Mouse (Mus musculus) forebrain, embryonic 14.5 days (tissue): ENCODE data around the gene Krtap4-16. TPM values are rescaled to one million over a fixed set of nuclear protein-coding genes. Genes with fewer than 3 reads are reported as not detected.
"Not testable (repeated sequence)": the region's sequence is repeated elsewhere in the genome, so short reads cannot be mapped to it uniquely, and the experiment has no call there.

Experiments
- ATAC-seq: fragments of 200-750 bp; cut with Nextera tagmentation; 2 replicates; pipeline ENCODE4 v1.8.0; 2017; ENCODE audit warnings: mild to moderate bottlenecking, moderate library complexity
- DNase-seq: peaks from one replicate; pipeline ENCODE4 v3.0.0-alpha.2; 2015; ENCODE audit warnings: low spot score
- H3K27ac ChIP-seq: fragments of 300-500 bp; sonication (generic); 2 replicates; pipeline ENCODE4 v1.5.1; 2014; ENCODE audit warnings: low read depth, mild to moderate bottlenecking, control low read depth, low read length, moderate library complexity
- H3K27me3 ChIP-seq: fragments of 300-500 bp; sonication (generic); replicated peaks from 2 replicates; pipeline ENCODE4 v1.6.1; 2014; ENCODE audit warnings: low read length, control low read depth, mixed read lengths; ENCODE audit not compliant: control insufficient read depth, insufficient read depth
- H3K36me3 ChIP-seq: fragments of 300-500 bp; sonication (generic); 2 replicates; pipeline ENCODE4 v1.6.1; 2014; ENCODE audit warnings: low read length, control low read depth; ENCODE audit not compliant: control insufficient read depth, insufficient read depth
- H3K4me1 ChIP-seq: fragments of 300-500 bp; sonication (generic); 2 replicates; pipeline ENCODE4 v1.6.1; 2014; ENCODE audit warnings: antibody characterized with exemption, low read length, control low read depth; ENCODE audit not compliant: control insufficient read depth, insufficient read depth
- H3K4me2 ChIP-seq: fragments of 300-500 bp; sonication (generic); 2 replicates; pipeline ENCODE4 v1.6.1; 2014; ENCODE audit warnings: mild to moderate bottlenecking, control low read depth, low read length
- H3K4me3 ChIP-seq: fragments of 300-500 bp; sonication (generic); 2 replicates; pipeline ENCODE4 v1.5.1; 2014; ENCODE audit warnings: low read depth, low read length, control low read depth
- H3K9ac ChIP-seq: fragments of 300-500 bp; sonication (generic); 2 replicates; pipeline ENCODE4 v1.6.1; 2014; ENCODE audit warnings: mild to moderate bottlenecking, low read length, control low read depth, moderate library complexity
- H3K9me3 ChIP-seq: fragments of 300-500 bp; sonication (generic); replicated peaks from 2 replicates; pipeline ENCODE4 v1.6.1; 2016; ENCODE audit warnings: low read length, control low read depth, mixed read lengths; ENCODE audit not compliant: control insufficient read depth
- WGBS: fragments of 180-500 bp; shearing (Covaris S2); extraction: QIAGEN DNeasy Blood & Tissue Kit; methylation state at CpG from one replicate; pipeline ENCODE4 v1.1.7; 2014; 5-methylcytosine and 5-hydroxymethylcytosine counted together
- polyA plus RNA-seq: library from polyadenylated mRNA; unstranded; fragments of >200 nt; fragmentation: Nextera tagmentation; extraction: Ambion mirVana; gene quantifications from 2 replicates; pipeline ENCODE4 v1.2.1, GENCODE M21; 2014

Krtap4-16 gene
- polyA plus RNA-seq, 1 experiment from 2014 or later, result not detected

GRCm38 (mm10) chr11:99837966-99838365 is 13.4 kb downstream of the Krtap4-16 start, which contains the start of gene 2300003K06Rik:
2300003K06Rik (minus strand) TSS chr11:99838066.
- Histone ChIP-seq H3K27me3 (no peaks in the 10 kb centered on the region), H3K4me1 (no peaks in the 10 kb centered on the region), H3K4me3 (no peak within 1 kb of the TSS), H3K36me3 (no peaks in the 10 kb centered on the region), H3K4me2 (no peak within 1 kb of the TSS), H3K27ac (no peak within 1 kb of the TSS), H3K9me3 (no peaks in the 10 kb centered on the region), H3K9ac (no peak within 1 kb of the TSS)
- 75% methylated on average over 1 of the region's 1 CpGs for WGBS
- no peak for ATAC-seq
- no peak for DNase-seq

GRCm38 (mm10) chr11:99815566-99815965 is 35.8 kb downstream of the Krtap4-16 start, which contains the start of gene Gm11564:
Gm11564 (minus strand) TSS chr11:99815666.
- 84% methylated on average over 2 of the region's 2 CpGs for whole genome bisulfite sequencing
- not testable (repeated sequence) for H3K4me1 ChIP-seq, H3K9ac ChIP-seq, DNase-seq, H3K27me3 ChIP-seq, ATAC-seq, H3K27ac ChIP-seq, H3K36me3 ChIP-seq, H3K4me3 ChIP-seq, H3K9me3 ChIP-seq, H3K4me2 ChIP-seq

- H3K27me3 ChIP-seq, H3K27ac ChIP-seq, H3K4me3 ChIP-seq, H3K4me2 ChIP-seq, H3K9me3 ChIP-seq, DNase-seq, ATAC-seq, H3K9ac ChIP-seq, H3K36me3 ChIP-seq, H3K4me1 ChIP-seq: not testable (repeated sequence)
These were observed 41.6 kb downstream of the Krtap4-16 start, which contains the start of gene Krtap4-13 for GRCm38 (mm10) chr11:99809792-99810191. Krtap4-13 (minus strand) TSS chr11:99809892.

- not testable (repeated sequence) for H3K4me1 ChIP-seq, H3K36me3 ChIP-seq, H3K27ac ChIP-seq, DNase-seq, H3K4me2 ChIP-seq, H3K27me3 ChIP-seq, H3K9me3 ChIP-seq, H3K9ac ChIP-seq, H3K4me3 ChIP-seq, ATAC-seq
- no CpG with 5 or more reads among the region's 1 CpGs for WGBS
These were observed 47.1 kb downstream of the Krtap4-16 start, which contains the start of gene Gm11554 for GRCm38 (mm10) chr11:99804346-99804745. Gm11554 (minus strand) TSS chr11:99804446.

Other genes starting within 250 kb of the Krtap4-16 start
- not detected in 2 replicates for gene Gm11938, start 248.3 kb downstream of the Krtap4-16 start, polyA plus RNA-seq
- gene Gm11937, start 241.4 kb downstream of the Krtap4-16 start, polyA plus RNA-seq, result not detected in 2 replicates
- not detected in 2 replicates for gene Krtap2-4, start 236.8 kb downstream of the Krtap4-16 start, polyA plus RNA-seq
- gene Gm11562, start 231.2 kb downstream of the Krtap4-16 start, polyA plus RNA-seq, result not detected in 2 replicates
- gene Krtap4-1, start 223.4 kb downstream of the Krtap4-16 start, polyA plus RNA-seq, result not detected in 2 replicates
- not detected in 2 replicates for gene Krtap4-2, start 216.5 kb downstream of the Krtap4-16 start, polyA plus RNA-seq
- gene Krtap4-7, start 207.5 kb downstream of the Krtap4-16 start, polyA plus RNA-seq, result not detected in 2 replicates
- not detected in 2 replicates for gene Gm11555, start 201.4 kb downstream of the Krtap4-16 start, polyA plus RNA-seq
- gene Gm11563, start 192.6 kb downstream of the Krtap4-16 start, polyA plus RNA-seq, result not detected in 2 replicates
- not detected in 2 replicates for gene Krtap4-6, start 185.6 kb downstream of the Krtap4-16 start, polyA plus RNA-seq
- not detected in 2 replicates for gene Gm14190, start 160.9 kb downstream of the Krtap4-16 start, polyA plus RNA-seq
- not detected in 2 replicates for gene Gm14180, start 117.3 kb downstream of the Krtap4-16 start, polyA plus RNA-seq
- gene Gm11595, start 78.7 kb downstream of the Krtap4-16 start, polyA plus RNA-seq, result not detected in 2 replicates
- not detected in 2 replicates for gene Krtap4-8, start 70.9 kb downstream of the Krtap4-16 start, polyA plus RNA-seq
- not detected in 2 replicates for gene Krtap4-9, start 66.4 kb downstream of the Krtap4-16 start, polyA plus RNA-seq
- not detected in 2 replicates for gene Gm11596, start 58.1 kb downstream of the Krtap4-16 start, polyA plus RNA-seq
- gene Gm11569, start 52.7 kb downstream of the Krtap4-16 start, polyA plus RNA-seq, result not detected in 2 replicates
- gene Gm11554, start 47.2 kb downstream of the Krtap4-16 start, polyA plus RNA-seq, result not detected in 2 replicates
- gene Krtap4-13, start 41.7 kb downstream of the Krtap4-16 start, polyA plus RNA-seq, result not detected in 2 replicates
- gene Gm11564, start 35.9 kb downstream of the Krtap4-16 start, polyA plus RNA-seq, result not detected in 2 replicates
- gene 2300003K06Rik, start 13.5 kb downstream of the Krtap4-16 start, polyA plus RNA-seq, result not detected in 2 replicates
- gene Gm11568, start 6.3 kb upstream of the Krtap4-16 start, polyA plus RNA-seq, result not detected in 2 replicates
- not detected in 2 replicates for gene Gm11559, start 12.9 kb upstream of the Krtap4-16 start, polyA plus RNA-seq
- not detected in 2 replicates for gene Krtap9-1, start 21.8 kb upstream of the Krtap4-16 start, polyA plus RNA-seq
- gene Gm11567, start 27.6 kb upstream of the Krtap4-16 start, polyA plus RNA-seq, result not detected in 2 replicates
- gene Krtap31-1, start 56.3 kb upstream of the Krtap4-16 start, polyA plus RNA-seq, result not detected in 2 replicates
- not detected in 2 replicates for gene Gm11565, start 63.1 kb upstream of the Krtap4-16 start, polyA plus RNA-seq
- not detected in 2 replicates for gene Krtap31-2, start 84.7 kb upstream of the Krtap4-16 start, polyA plus RNA-seq
- not detected in 2 replicates for gene Krtap9-5, start 96.9 kb upstream of the Krtap4-16 start, polyA plus RNA-seq
- gene Krtap29-1, start 127.4 kb upstream of the Krtap4-16 start, polyA plus RNA-seq, result not detected in 2 replicates
- gene Krtap16-1, start 135.0 kb upstream of the Krtap4-16 start, polyA plus RNA-seq, result 0.09 TPM in 1 of 2 replicates, not detected in the other
- 0.30 TPM in 1 of 2 replicates, not detected in the other for gene Krtap17-1, start 142.4 kb upstream of the Krtap4-16 start, polyA plus RNA-seq
- not detected in 2 replicates for gene Krt33a, start 164.6 kb upstream of the Krtap4-16 start, polyA plus RNA-seq
- gene Krt33b, start 178.3 kb upstream of the Krtap4-16 start, polyA plus RNA-seq, result not detected in 2 replicates
- gene Krt34, start 189.9 kb upstream of the Krtap4-16 start, polyA plus RNA-seq, result not detected in 2 replicates
- gene Krt31, start 198.9 kb upstream of the Krtap4-16 start, polyA plus RNA-seq, result not detected in 2 replicates
- not detected in 2 replicates for gene Krt32, start 236.6 kb upstream of the Krtap4-16 start, polyA plus RNA-seq
- not detected in 2 replicates for gene Krt35, start 244.6 kb upstream of the Krtap4-16 start, polyA plus RNA-seq